Mouse (Mus musculus) neural tube, embryonic 11.5 days (tissue): ENCODE measurements around the gene Higd1b. TPM values are rescaled to one million over a fixed set of nuclear protein-coding genes. Genes with fewer than 3 reads are reported as not detected.

Experiments
- ATAC-seq: fragments of 200-750 bp; cut with Nextera tagmentation; 2 replicates; pipeline ENCODE4 v1.8.0; 2017; ENCODE audit warnings: moderate number of reproducible peaks, mild to moderate bottlenecking, moderate TSS enrichment, moderate library complexity; ENCODE audit not compliant: insufficient read depth, low FRiP score, low TSS enrichment
- DNase-seq: peaks from one replicate; pipeline ENCODE4 v3.0.0-alpha.2; 2015; ENCODE audit warnings: low spot score
- H3K27ac ChIP-seq: fragments of 300-500 bp; sonication (generic); 2 replicates; pipeline ENCODE4 v1.5.1; 2014; ENCODE audit warnings: low read depth, mild to moderate bottlenecking, low read length
- H3K27me3 ChIP-seq: fragments of 300-500 bp; sonication (generic); 2 replicates; pipeline ENCODE4 v1.6.1; 2014; ENCODE audit warnings: mild to moderate bottlenecking, low read length, mixed read lengths; ENCODE audit not compliant: control insufficient read depth, insufficient read depth
- H3K36me3 ChIP-seq: fragments of 300-500 bp; sonication (generic); 2 replicates; pipeline ENCODE4 v1.6.1; 2014; ENCODE audit warnings: mild to moderate bottlenecking, low read length, moderate library complexity, mixed read lengths; ENCODE audit not compliant: control insufficient read depth, insufficient read depth
- H3K4me1 ChIP-seq: fragments of 300-500 bp; sonication (generic); 2 replicates; pipeline ENCODE4 v1.6.1; 2014; ENCODE audit warnings: low read length, mixed read lengths; ENCODE audit not compliant: control insufficient read depth, insufficient read depth
- H3K4me2 ChIP-seq: fragments of 300-500 bp; sonication (generic); 2 replicates; pipeline ENCODE4 v1.6.1; 2014; ENCODE audit warnings: low read depth, mild to moderate bottlenecking, moderate library complexity
- H3K4me3 ChIP-seq: fragments of 300-500 bp; sonication (generic); 2 replicates; pipeline ENCODE4 v1.5.1; 2014; ENCODE audit warnings: low read depth, low read length
- H3K9ac ChIP-seq: fragments of 300-500 bp; sonication (generic); 2 replicates; pipeline ENCODE4 v1.6.1; 2014; ENCODE audit warnings: mild to moderate bottlenecking, low read length
- H3K9me3 ChIP-seq: fragments of 300-500 bp; sonication (generic); 2 replicates; pipeline ENCODE4 v1.6.1; 2016; ENCODE audit warnings: low read length; ENCODE audit not compliant: control insufficient read depth
- WGBS: fragments of 180-500 bp; shearing (Covaris S2); extraction: QIAGEN DNeasy Blood & Tissue Kit; methylation state at CpG from one replicate; pipeline ENCODE4 v1.1.7; 2014; 5-methylcytosine and 5-hydroxymethylcytosine counted together
- polyA plus RNA-seq: library from polyadenylated mRNA; unstranded; fragments of >200 nt; fragmentation: Nextera tagmentation; extraction: Ambion mirVana; gene quantifications from 2 replicates; pipeline ENCODE4 v1.2.1, GENCODE M21; 2014

Higd1b gene
- polyA plus RNA-seq, 1 experiment from 2014 or later = not detected

DNA sequence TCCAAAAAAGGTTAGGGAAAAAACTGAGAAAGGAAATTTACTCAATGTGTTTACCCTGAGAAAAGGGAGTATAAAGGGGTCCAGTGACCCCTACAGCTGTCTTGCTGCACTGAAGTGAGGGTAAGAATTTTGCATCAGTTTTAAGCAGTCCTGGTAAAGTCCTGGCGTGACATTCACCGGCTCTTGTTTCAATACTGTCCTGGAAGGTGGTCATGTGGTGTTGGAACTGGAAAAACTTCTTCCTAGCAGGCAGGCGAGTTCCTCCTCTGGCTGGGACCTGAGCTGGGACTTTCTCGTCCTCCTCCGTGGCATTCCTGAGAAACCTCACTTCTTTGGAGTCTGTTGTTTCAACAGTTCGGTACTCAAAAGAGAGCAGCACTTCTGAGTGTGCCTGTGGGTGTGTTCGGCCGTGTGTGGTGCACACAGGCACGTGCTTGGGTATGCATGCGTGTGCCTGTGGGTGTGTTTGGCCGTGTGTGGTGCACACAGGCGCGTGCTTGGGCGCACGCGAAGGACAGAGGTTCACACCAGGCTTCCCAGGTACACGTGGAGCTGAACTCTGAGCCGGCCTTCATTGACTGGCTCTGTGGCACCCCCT lies 2.9 kb upstream of the Higd1b start:
- DNase-seq (no peak), ATAC-seq (no peak)
- H3K27ac ChIP-seq = no peak overlapping the region
- no peak overlapping the region for H3K9ac ChIP-seq
- H3K4me2 ChIP-seq = no peak overlapping the region
- H3K36me3 ChIP-seq = peaks cover 7% of the 10 kb centered on the region; the same call in 1 of the 2 replicates
- no peak overlapping the region for H3K4me3 ChIP-seq
- 76% methylated on average over 18 of the region's 18 CpGs for WGBS
- no peaks in the 10 kb centered on the region for H3K4me1 ChIP-seq
- H3K9me3 ChIP-seq = no peaks in the 10 kb centered on the region
- no peaks in the 10 kb centered on the region for H3K27me3 ChIP-seq

DNA sequence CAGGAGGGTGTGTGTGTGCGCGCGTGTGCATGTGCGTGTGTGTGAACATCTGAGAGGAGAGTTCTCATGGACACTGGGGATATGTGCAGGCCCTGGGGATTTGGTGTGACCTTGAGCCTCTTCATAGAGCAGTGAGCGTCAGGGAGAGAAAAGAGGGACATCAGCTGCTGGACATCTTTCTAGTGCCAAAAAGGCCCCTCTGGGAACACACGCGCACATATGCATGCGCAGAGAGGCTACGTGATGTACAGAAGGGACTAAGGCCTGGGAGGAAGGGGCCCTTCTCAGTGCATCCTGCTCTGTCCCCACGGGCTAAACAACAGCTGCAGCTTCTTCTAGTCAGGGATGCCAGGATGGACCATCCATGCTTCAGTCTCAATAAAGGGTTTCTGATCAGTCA lies 1.4 kb upstream of the Higd1b start:
- H3K4me3 ChIP-seq = no peak overlapping the region
- peaks cover 14% of the 10 kb centered on the region; the same call in 1 of the 2 replicates for H3K36me3 ChIP-seq
- no peaks in the 10 kb centered on the region for H3K9me3 ChIP-seq
- H3K4me2 ChIP-seq = no peak overlapping the region
- no peaks in the 10 kb centered on the region for H3K4me1 ChIP-seq
- DNase-seq (no peak), ATAC-seq (no peak)
- H3K27me3 ChIP-seq = no peaks in the 10 kb centered on the region
- no peak overlapping the region for H3K9ac ChIP-seq
- WGBS = 91% methylated on average over 10 of the region's 10 CpGs
- H3K27ac ChIP-seq = no peak overlapping the region

DNA sequence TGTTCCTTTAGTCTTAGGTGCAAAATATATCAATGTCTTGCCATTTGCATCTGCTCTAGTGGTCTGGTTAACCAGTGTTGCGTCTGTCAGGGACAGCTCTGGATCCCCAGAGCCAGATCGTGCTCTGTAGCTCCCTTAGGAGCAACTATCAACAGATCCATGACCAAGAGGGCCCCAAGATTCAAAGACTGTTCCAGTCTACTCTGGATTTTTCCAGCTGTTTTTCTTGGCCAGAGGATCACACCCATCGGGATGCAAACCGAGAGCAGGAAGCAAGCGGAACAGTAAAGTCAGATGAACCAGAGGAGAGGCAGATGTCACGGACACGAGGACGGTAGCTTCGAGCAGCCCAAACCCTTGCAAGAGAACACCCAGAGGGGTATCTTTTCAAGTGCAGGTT lies 497 bp downstream of the Higd1b start:
- Histone ChIP-seq H3K9ac (no peak overlapping the region), H3K9me3 (no peaks in the 10 kb centered on the region), H3K4me3 (no peak overlapping the region), H3K36me3 (peaks cover 24% of the 10 kb centered on the region), H3K4me2 (no peak overlapping the region), H3K4me1 (no peaks in the 10 kb centered on the region), H3K27me3 (no peaks in the 10 kb centered on the region), H3K27ac (no peak overlapping the region)
- ATAC-seq (no peak), DNase-seq (no peak)
- WGBS = 89% methylated on average over 9 of the region's 9 CpGs

DNA sequence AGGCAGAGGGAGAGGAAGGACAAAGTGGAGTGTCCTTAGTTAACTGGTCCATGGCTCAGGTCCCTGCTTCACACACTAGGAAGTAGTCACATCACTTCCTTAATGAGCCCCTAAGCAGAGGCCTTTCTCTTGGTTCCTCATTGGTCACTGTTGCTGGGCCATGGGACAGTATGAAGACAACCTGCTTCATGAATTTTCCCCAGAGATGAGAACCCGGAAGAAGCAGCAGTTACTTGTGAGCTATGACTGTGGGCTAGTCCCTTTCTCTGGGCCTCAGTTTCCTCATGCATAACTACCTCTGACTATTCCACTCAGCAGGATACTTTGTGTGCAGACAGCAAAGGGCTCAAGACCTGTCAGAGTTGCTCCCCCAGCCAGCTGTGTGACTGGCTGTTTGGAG lies 1.7 kb downstream of the Higd1b start:
- no peaks in the 10 kb centered on the region for H3K4me1 ChIP-seq
- H3K4me3 ChIP-seq = no peak overlapping the region
- DNase-seq (no peak), ATAC-seq (no peak)
- H3K27me3 ChIP-seq = no peaks in the 10 kb centered on the region
- no peaks in the 10 kb centered on the region for H3K9me3 ChIP-seq
- H3K4me2 ChIP-seq = no peak overlapping the region
- 95% methylated on average over 1 of the region's 1 CpGs for WGBS
- H3K36me3 ChIP-seq = peaks cover 28% of the 10 kb centered on the region
- H3K9ac ChIP-seq = no peak overlapping the region
- H3K27ac ChIP-seq = no peak overlapping the region

DNA sequence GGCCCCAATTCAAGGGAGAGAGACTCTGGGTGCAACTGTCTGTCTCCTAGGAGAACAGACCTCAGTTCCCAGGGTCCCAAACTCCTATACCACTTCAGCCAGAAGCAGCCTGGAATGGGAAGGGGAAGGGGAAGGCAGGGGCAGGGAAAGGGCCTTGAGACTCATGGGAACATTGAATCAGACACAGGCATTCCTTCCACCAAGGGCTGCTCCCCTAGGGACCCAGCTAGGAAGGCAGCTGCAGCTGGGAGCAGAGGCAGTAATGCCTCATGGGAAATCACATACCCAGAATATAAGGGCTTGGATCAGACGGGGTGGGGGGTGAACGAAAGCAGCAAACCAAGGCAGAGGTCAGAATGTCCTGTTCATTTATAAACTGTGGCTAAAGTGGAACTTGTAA lies 2.5 kb downstream of the Higd1b start:
- no peak for ATAC-seq
- H3K27ac ChIP-seq = no peak overlapping the region
- no peaks in the 10 kb centered on the region for H3K9me3 ChIP-seq
- no peaks in the 10 kb centered on the region for H3K27me3 ChIP-seq
- H3K4me3 ChIP-seq = no peak overlapping the region
- no peak for DNase-seq
- 96% methylated on average over 2 of the region's 2 CpGs for WGBS
- no peaks in the 10 kb centered on the region for H3K4me1 ChIP-seq
- no peak overlapping the region for H3K4me2 ChIP-seq
- no peak overlapping the region for H3K9ac ChIP-seq
- H3K36me3 ChIP-seq = peaks cover 30% of the 10 kb centered on the region

DNA sequence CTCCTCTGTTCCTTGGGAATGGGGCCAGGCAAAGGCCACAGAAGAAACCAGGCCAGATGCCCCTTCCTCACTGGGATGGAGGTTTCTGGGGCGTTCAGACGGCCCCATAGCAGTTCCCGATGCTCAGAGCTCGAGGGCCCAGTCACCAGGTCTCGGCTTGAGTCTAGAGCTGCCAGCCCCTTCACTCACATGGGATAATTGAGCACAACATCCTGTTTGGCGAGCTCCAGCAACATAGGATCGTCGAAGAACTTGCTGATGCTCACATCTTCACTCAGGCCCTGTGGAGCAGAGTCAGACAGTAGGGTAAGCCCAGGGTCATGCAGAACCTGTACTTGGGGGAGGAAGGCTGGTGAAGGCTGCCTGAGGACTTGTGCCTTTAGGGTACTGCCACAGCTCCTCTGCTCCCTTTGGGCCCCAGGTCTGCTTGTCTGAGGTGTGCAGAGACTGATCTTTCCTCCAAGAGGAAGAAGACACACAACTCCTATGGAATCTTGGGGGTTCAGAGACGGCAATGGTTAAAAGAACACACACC lies 3.0 kb downstream of the Higd1b start:
- no peak overlapping the region for H3K27ac ChIP-seq
- no peak overlapping the region for H3K9ac ChIP-seq
- DNase-seq (no peak), ATAC-seq (no peak)
- 86% methylated on average over 9 of the region's 9 CpGs for WGBS
- peaks cover 33% of the 10 kb centered on the region for H3K36me3 ChIP-seq
- no peaks in the 10 kb centered on the region for H3K9me3 ChIP-seq
- H3K4me3 ChIP-seq = no peak overlapping the region
- no peaks in the 10 kb centered on the region for H3K27me3 ChIP-seq
- H3K4me2 ChIP-seq = no peak overlapping the region
- H3K4me1 ChIP-seq = no peaks in the 10 kb centered on the region

DNA sequence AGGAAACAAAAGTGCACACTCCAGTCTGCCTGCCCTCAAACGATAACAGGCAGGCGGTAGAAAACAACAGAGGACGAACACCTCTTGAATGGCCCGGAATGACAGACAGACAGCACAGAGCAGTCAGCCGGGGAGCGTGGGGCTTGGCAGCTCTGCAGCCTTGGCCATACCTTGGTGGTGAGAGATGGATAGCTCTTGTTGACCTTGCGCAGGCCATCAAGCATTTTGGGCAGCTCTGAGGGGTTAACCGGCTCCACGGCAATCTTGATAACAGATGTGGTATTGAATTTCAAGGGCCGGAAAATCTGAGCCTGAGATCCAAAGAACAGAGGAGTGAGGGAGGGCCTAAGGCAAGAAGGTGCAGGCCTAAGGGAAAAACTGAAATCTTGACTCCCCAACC lies 10.3 kb downstream of the Higd1b start:
- WGBS = 77% methylated on average over 10 of the region's 10 CpGs
- no peak overlapping the region for H3K27ac ChIP-seq
- no peak overlapping the region for H3K9ac ChIP-seq
- ATAC-seq (no peak), DNase-seq (peak; percentile 4)
- H3K9me3 ChIP-seq = no peaks in the 10 kb centered on the region
- no peak overlapping the region for H3K4me3 ChIP-seq
- H3K4me1 ChIP-seq = no peaks in the 10 kb centered on the region
- peaks cover 39% of the 10 kb centered on the region for H3K36me3 ChIP-seq
- H3K4me2 ChIP-seq = no peak overlapping the region
- H3K27me3 ChIP-seq = no peaks in the 10 kb centered on the region

- no peak overlapping the region for H3K4me3 ChIP-seq
- no peaks in the 10 kb centered on the region for H3K9me3 ChIP-seq
- H3K27ac ChIP-seq = no peak overlapping the region
- no peaks in the 10 kb centered on the region for H3K27me3 ChIP-seq
- no peak overlapping the region for H3K9ac ChIP-seq
- H3K4me2 ChIP-seq = no peak overlapping the region
- DNase-seq (peak; percentile 52), ATAC-seq (no peak)
- H3K36me3 ChIP-seq = peaks cover 25% of the 10 kb centered on the region
- 72% methylated on average over 5 of the region's 5 CpGs for WGBS
- H3K4me1 ChIP-seq = no peaks in the 10 kb centered on the region
Measured at GRCm38 (mm10) chr11:102851883-102852282, 16.2 kb downstream of the Higd1b start.

- Histone ChIP-seq H3K27ac (no peak overlapping the region), H3K4me2 (no peak overlapping the region), H3K36me3 (peaks cover 30% of the 10 kb centered on the region), H3K27me3 (no peaks in the 10 kb centered on the region), H3K9me3 (no peaks in the 10 kb centered on the region), H3K4me1 (no peaks in the 10 kb centered on the region), H3K9ac (no peak overlapping the region), H3K4me3 (no peak overlapping the region)
- DNase-seq (no peak), ATAC-seq (no peak)
Measured at GRCm38 (mm10) chr11:102853760-102854159, 18.1 kb downstream of the Higd1b start.
